Mouse (Mus musculus) erythroblast, adult 5-6 weeks (primary cell): ENCODE results near the gene Hcn3. TPM values are rescaled to one million over a fixed set of nuclear protein-coding genes. Genes with fewer than 3 reads are reported as not detected.

Experiments used
- ATAC-seq: replicated peaks from 2 replicates; pipeline ENCODE4 v1.8.0; 2016; ENCODE audit warnings: moderate number of reproducible peaks, mild to moderate bottlenecking, moderate TSS enrichment, inconsistent platforms; ENCODE audit not compliant: poor library complexity, low FRiP score, severe bottlenecking
- total RNA-seq, 2 experiments: library from RNA; stranded (forward) in 1 of 2; stranded (reverse) in 1 of 2; fragments of 150-400 nt in 1 of 2; fragments of 200-764, 138-1000 nt in 1 of 2; gene quantifications; 2 replicates each; pipeline versions ENCODE4 v1.2.3 to v1.2.4; 2015 to 2017; ENCODE audit warnings: low replicate concordance in 2 of 2

The Hcn3 gene
- total RNA-seq, 2 experiments from 2014 or later: not detected

- ATAC-seq: no peak
Measured at GRCm38 (mm10) chr3:89103291-89103595, 56.8 kb downstream of the Hcn3 start.

- no peak for ATAC-seq
Measured at GRCm38 (mm10) chr3:89102495-89103290, 57.3 kb downstream of the Hcn3 start.

GRCm38 (mm10) chr3:89101812-89102494, 58.0 kb downstream of the Hcn3 start, which contains the start of gene Fdps:
TSS of gene Fdps (minus strand) at chr3:89101959.
- ATAC-seq: peak; percentile 97

- peak; percentile 61 for ATAC-seq
Measured at GRCm38 (mm10) chr3:89101459-89101811, 58.6 kb downstream of the Hcn3 start.

- no peak for ATAC-seq
Measured at GRCm38 (mm10) chr3:89100811-89101210, 59.2 kb downstream of the Hcn3 start, which contains the start of gene Gm43738. TSS of gene Gm43738 (minus strand) at chr3:89101099.

Other genes starting within 250 kb of the Hcn3 start
- 2.3 and 3.7 TPM in 2 replicates for gene Msto1, start 246.2 kb downstream of the Hcn3 start, total RNA-seq (2015; ENCODE audit: low replicate concordance)
- gene Msto1, start 246.2 kb downstream of the Hcn3 start, total RNA-seq (2017; ENCODE audit: low replicate concordance): 2.5 and 5.2 TPM in 2 replicates
- 21.1 and 22.5 TPM in 2 replicates for gene Ash1l, start 209.6 kb downstream of the Hcn3 start, total RNA-seq (2015; ENCODE audit: low replicate concordance)
- gene Ash1l, start 209.6 kb downstream of the Hcn3 start, total RNA-seq (2017; ENCODE audit: low replicate concordance): 18.2 and 25.5 TPM in 2 replicates
- gene Dap3, start 209.0 kb downstream of the Hcn3 start, total RNA-seq (2015; ENCODE audit: low replicate concordance): 40.2 and 46.2 TPM in 2 replicates
- 27.0 and 28.7 TPM in 2 replicates for gene Dap3, start 209.0 kb downstream of the Hcn3 start, total RNA-seq (2017; ENCODE audit: low replicate concordance)
- gene Rusc1, start 66.9 kb downstream of the Hcn3 start, total RNA-seq (2015; ENCODE audit: low replicate concordance): 0.38 and 2.5 TPM in 2 replicates
- gene Rusc1, start 66.9 kb downstream of the Hcn3 start, total RNA-seq (2017; ENCODE audit: low replicate concordance): 1.6 and 5.6 TPM in 2 replicates
- not detected in 2 replicates for gene Gm43738, start 59.1 kb downstream of the Hcn3 start, total RNA-seq (2015; ENCODE audit: low replicate concordance)
- not detected in 2 replicates for gene Gm43738, start 59.1 kb downstream of the Hcn3 start, total RNA-seq (2017; ENCODE audit: low replicate concordance)
- gene Fdps, start 58.2 kb downstream of the Hcn3 start, total RNA-seq (2015; ENCODE audit: low replicate concordance): 17.1 and 33.6 TPM in 2 replicates
- 30.1 and 47.8 TPM in 2 replicates for gene Fdps, start 58.2 kb downstream of the Hcn3 start, total RNA-seq (2017; ENCODE audit: low replicate concordance)
- 22.5 and 23.4 TPM in 2 replicates for gene Pklr, start 24.1 kb downstream of the Hcn3 start, total RNA-seq (2015; ENCODE audit: low replicate concordance)
- gene Pklr, start 24.1 kb downstream of the Hcn3 start, total RNA-seq (2017; ENCODE audit: low replicate concordance): 5.6 and 5.7 TPM in 2 replicates
- 16.3 and 37.9 TPM in 2 replicates for gene Clk2, start 4.6 kb upstream of the Hcn3 start, total RNA-seq (2015; ENCODE audit: low replicate concordance)
- 24.4 and 47.4 TPM in 2 replicates for gene Clk2, start 4.6 kb upstream of the Hcn3 start, total RNA-seq (2017; ENCODE audit: low replicate concordance)
- gene Scamp3, start 17.3 kb upstream of the Hcn3 start, total RNA-seq (2015; ENCODE audit: low replicate concordance): 20.3 and 24.0 TPM in 2 replicates
- gene Scamp3, start 17.3 kb upstream of the Hcn3 start, total RNA-seq (2017; ENCODE audit: low replicate concordance): 3.5 and 5.8 TPM in 2 replicates
- gene Fam189b, start 22.9 kb upstream of the Hcn3 start, total RNA-seq (2015; ENCODE audit: low replicate concordance): 3.3 and 18.6 TPM in 2 replicates
- 1.8 TPM in 1 of 2 replicates, not detected in the other for gene Fam189b, start 22.9 kb upstream of the Hcn3 start, total RNA-seq (2017; ENCODE audit: low replicate concordance)
- gene Gba, start 42.7 kb upstream of the Hcn3 start, total RNA-seq (2015; ENCODE audit: low replicate concordance): 11.1 and 18.8 TPM in 2 replicates
- gene Gba, start 42.7 kb upstream of the Hcn3 start, total RNA-seq (2017; ENCODE audit: low replicate concordance): 12.9 and 13.2 TPM in 2 replicates
- not detected in 2 replicates for gene Thbs3, start 55.0 kb upstream of the Hcn3 start, total RNA-seq (2015; ENCODE audit: low replicate concordance)
- 1.7 TPM in 1 of 2 replicates, not detected in the other for gene Thbs3, start 55.0 kb upstream of the Hcn3 start, total RNA-seq (2017; ENCODE audit: low replicate concordance)
- 4.0 and 13.4 TPM in 2 replicates for gene Mtx1, start 66.9 kb upstream of the Hcn3 start, total RNA-seq (2015; ENCODE audit: low replicate concordance)
- gene Mtx1, start 66.9 kb upstream of the Hcn3 start, total RNA-seq (2017; ENCODE audit: low replicate concordance): 8.6 and 13.4 TPM in 2 replicates
- not detected in 2 replicates for gene Muc1, start 68.9 kb upstream of the Hcn3 start, total RNA-seq (2015; ENCODE audit: low replicate concordance)
- gene Muc1, start 68.9 kb upstream of the Hcn3 start, total RNA-seq (2017; ENCODE audit: low replicate concordance): not detected in 2 replicates
- 47.0 and 49.8 TPM in 2 replicates for gene Krtcap2, start 85.8 kb upstream of the Hcn3 start, total RNA-seq (2015; ENCODE audit: low replicate concordance)
- gene Krtcap2, start 85.8 kb upstream of the Hcn3 start, total RNA-seq (2017; ENCODE audit: low replicate concordance): 17.8 and 31.8 TPM in 2 replicates
- gene Trim46, start 86.1 kb upstream of the Hcn3 start, total RNA-seq (2015; ENCODE audit: low replicate concordance): not detected in 2 replicates
- not detected in 2 replicates for gene Trim46, start 86.1 kb upstream of the Hcn3 start, total RNA-seq (2017; ENCODE audit: low replicate concordance)
- 16.1 and 42.3 TPM in 2 replicates for gene Dpm3, start 99.2 kb upstream of the Hcn3 start, total RNA-seq (2015; ENCODE audit: low replicate concordance)
- 4.3 TPM in 1 of 2 replicates, not detected in the other for gene Dpm3, start 99.2 kb upstream of the Hcn3 start, total RNA-seq (2017; ENCODE audit: low replicate concordance)
- 8.8 and 12.9 TPM in 2 replicates for gene Slc50a1, start 110.4 kb upstream of the Hcn3 start, total RNA-seq (2015; ENCODE audit: low replicate concordance)
- 10.9 and 11.5 TPM in 2 replicates for gene Slc50a1, start 110.4 kb upstream of the Hcn3 start, total RNA-seq (2017; ENCODE audit: low replicate concordance)
- not detected in 2 replicates for gene Efna1, start 120.9 kb upstream of the Hcn3 start, total RNA-seq (2015; ENCODE audit: low replicate concordance)
- not detected in 2 replicates for gene Efna1, start 120.9 kb upstream of the Hcn3 start, total RNA-seq (2017; ENCODE audit: low replicate concordance)
- gene Efna3, start 162.8 kb upstream of the Hcn3 start, total RNA-seq (2015; ENCODE audit: low replicate concordance): not detected in 2 replicates
- gene Efna3, start 162.8 kb upstream of the Hcn3 start, total RNA-seq (2017; ENCODE audit: low replicate concordance): not detected in 2 replicates
- not detected in 2 replicates for gene Efna4, start 177.8 kb upstream of the Hcn3 start, total RNA-seq (2015; ENCODE audit: low replicate concordance)
- not detected in 2 replicates for gene Efna4, start 177.8 kb upstream of the Hcn3 start, total RNA-seq (2017; ENCODE audit: low replicate concordance)
- 25.3 and 34.2 TPM in 2 replicates for gene Adam15, start 189.8 kb upstream of the Hcn3 start, total RNA-seq (2015; ENCODE audit: low replicate concordance)
- gene Adam15, start 189.8 kb upstream of the Hcn3 start, total RNA-seq (2017; ENCODE audit: low replicate concordance): 5.0 and 14.1 TPM in 2 replicates
- not detected in 2 replicates for gene Dcst2, start 201.8 kb upstream of the Hcn3 start, total RNA-seq (2015; ENCODE audit: low replicate concordance)
- not detected in 2 replicates for gene Dcst2, start 201.8 kb upstream of the Hcn3 start, total RNA-seq (2017; ENCODE audit: low replicate concordance)
- gene Dcst1, start 205.1 kb upstream of the Hcn3 start, total RNA-seq (2015; ENCODE audit: low replicate concordance): not detected in 2 replicates
- not detected in 2 replicates for gene Dcst1, start 205.1 kb upstream of the Hcn3 start, total RNA-seq (2017; ENCODE audit: low replicate concordance)
- gene Zbtb7b, start 234.6 kb upstream of the Hcn3 start, total RNA-seq (2015; ENCODE audit: low replicate concordance): 5.8 and 7.7 TPM in 2 replicates
- 5.4 and 15.2 TPM in 2 replicates for gene Zbtb7b, start 234.6 kb upstream of the Hcn3 start, total RNA-seq (2017; ENCODE audit: low replicate concordance)
- 0.63 and 3.7 TPM in 2 replicates for gene Lenep, start 242.6 kb upstream of the Hcn3 start, total RNA-seq (2015; ENCODE audit: low replicate concordance)
- 0.17 TPM in 1 of 2 replicates, not detected in the other for gene Lenep, start 242.6 kb upstream of the Hcn3 start, total RNA-seq (2017; ENCODE audit: low replicate concordance)